ENCODE assay signal across 19 mouse cellular contexts in the genomic region with DNA sequence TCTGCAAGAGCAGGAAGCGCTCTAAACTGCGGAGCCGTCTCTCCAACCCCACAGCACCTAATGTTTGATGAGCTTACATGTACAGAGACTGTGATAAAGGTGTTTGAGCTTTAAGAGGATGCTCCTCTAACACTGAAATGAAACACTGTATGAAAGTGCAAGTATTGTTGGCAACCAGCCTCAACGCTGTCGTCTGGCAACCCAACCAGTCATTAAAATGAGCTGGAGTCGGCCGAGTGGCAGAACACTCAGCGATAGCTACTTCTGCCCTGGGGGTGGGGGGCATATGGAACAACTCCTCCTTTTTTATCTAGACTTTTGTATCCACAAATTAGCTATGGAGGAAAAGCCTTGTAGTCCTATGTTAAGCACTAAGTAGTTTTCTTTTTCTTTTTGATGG.
"Had no signal": no experiment of that assay in that cellular context is flagged by ENCODE, and none has a peak within 500 bp of the region (broad histone marks: within the 10 kb centered on the region; RNA-seq: fewer than 3 reads in every experiment).

No protein-coding gene starts in this region.

- H3K4me3 ChIP-seq: kidney, embryonic 15.5 days; left cerebral cortex, adult 2 months; limb, embryonic 10.5 days; limb, embryonic 13.5 days; liver, embryonic 12.5 days; liver, embryonic 15.5 days had no signal

- H3K4me2 ChIP-seq: kidney, embryonic 15.5 days; limb, embryonic 13.5 days; liver, embryonic 12.5 days; liver, embryonic 15.5 days had no signal

- H3K4me1 ChIP-seq: limb, embryonic 10.5 days had no signal

- H3K27me3 ChIP-seq: kidney, embryonic 15.5 days; limb, embryonic 13.5 days; liver, embryonic 12.5 days; liver, embryonic 15.5 days had no signal

- DNase-seq: kidney, adult 8-10 months; kidney, postnatal 10 days; kidney, postnatal 36 days; layer of hippocampus, postnatal 36 days; liver; lung, adult 18-20 months; lung, postnatal 14 days; midbrain, embryonic 14.5 days; right cerebral cortex, postnatal 25 days; spleen, adult 18-20 months; thymus, adult 18-20 months; thymus, postnatal 36 days had no signal

- H3K27ac ChIP-seq: kidney, embryonic 15.5 days; left cerebral cortex, adult 2 months; limb, embryonic 10.5 days; limb, embryonic 13.5 days; liver, embryonic 12.5 days; liver, embryonic 15.5 days; macrophage had no signal

- H3K9me3 ChIP-seq: kidney, embryonic 15.5 days; limb, embryonic 10.5 days; limb, embryonic 13.5 days; liver, embryonic 12.5 days; liver, embryonic 15.5 days had no signal

- ATAC-seq: liver, embryonic 12.5 days had no signal

- H3K9ac ChIP-seq: kidney, embryonic 15.5 days; limb, embryonic 13.5 days; liver, embryonic 12.5 days; liver, embryonic 15.5 days had no signal
